Mouse (Mus musculus): ENCODE results near the gene Plet1. TPM values are rescaled to one million over a fixed set of nuclear protein-coding genes. Genes with fewer than 3 reads are reported as not detected.
A peak's percentile ranks its signal among the peaks of the same experiment; 100 is the strongest.

The Plet1 gene
- polyA plus RNA-seq, 1 experiment: 2.5 TPM

GRCm38 (mm10) chr9:50520748-50521147 is 26.4 kb downstream of the Plet1 start:
- H3K27ac ChIP-seq (ENCODE audit: insufficient read depth, low read depth, low read length): no peak overlapping the region
- H3K27me3 ChIP-seq (ENCODE audit: control insufficient read depth, insufficient read depth, low read length): no peaks in the 10 kb centered on the region
- peaks cover 11% of the 10 kb centered on the region for H3K36me3 ChIP-seq (ENCODE audit: control insufficient read depth, insufficient read depth, low read length)
- TF ChIP-seq CTCF (IDR thresholded peaks at IDR 0.05; ENCODE audit: extremely low read depth, insufficient read length, insufficient replicate concordance, low read depth, low read length) (no peak), POLR2A (IDR thresholded peaks at IDR 0.05; ENCODE audit: low read depth, low read length) (no peak)
- no peak overlapping the region for H3K4me3 ChIP-seq (ENCODE audit: low read depth, low read length)
- 75% methylated on average over 6 of the region's 6 CpGs for WGBS
- H3K4me1 ChIP-seq (ENCODE audit: control insufficient read depth, insufficient read depth, insufficient read length, low read length): 0 out of 2 replicates have a peak, but pooled peaks cover 1% of the 10 kb centered on the region

GRCm38 (mm10) chr9:50521562-50521961 is 27.2 kb downstream of the Plet1 start:
- no peak overlapping the region for H3K4me3 ChIP-seq (ENCODE audit: low read depth, low read length)
- H3K36me3 ChIP-seq (ENCODE audit: control insufficient read depth, insufficient read depth, low read length): peaks cover 11% of the 10 kb centered on the region
- no peak overlapping the region for H3K27ac ChIP-seq (ENCODE audit: insufficient read depth, low read depth, low read length)
- H3K4me1 ChIP-seq (ENCODE audit: control insufficient read depth, insufficient read depth, insufficient read length, low read length): no peaks in the 10 kb centered on the region
- no peaks in the 10 kb centered on the region for H3K27me3 ChIP-seq (ENCODE audit: control insufficient read depth, insufficient read depth, low read length)
- no peak for TF ChIP-seq CTCF (IDR thresholded peaks at IDR 0.05; ENCODE audit: extremely low read depth, insufficient read length, insufficient replicate concordance, low read depth, low read length)
- no peak for TF ChIP-seq POLR2A (IDR thresholded peaks at IDR 0.05; ENCODE audit: low read depth, low read length)
- 44% methylated on average over 2 of the region's 2 CpGs for WGBS

GRCm38 (mm10) chr9:50522574-50522973 is 28.2 kb downstream of the Plet1 start:
- TF ChIP-seq CTCF (IDR thresholded peaks at IDR 0.05; ENCODE audit: extremely low read depth, insufficient read length, insufficient replicate concordance, low read depth, low read length) (no peak), POLR2A (IDR thresholded peaks at IDR 0.05; ENCODE audit: low read depth, low read length) (no peak)
- 75% methylated on average over 5 of the region's 5 CpGs for WGBS
- no peak overlapping the region for H3K4me3 ChIP-seq (ENCODE audit: low read depth, low read length)
- peaks cover 12% of the 10 kb centered on the region for H3K36me3 ChIP-seq (ENCODE audit: control insufficient read depth, insufficient read depth, low read length)
- no peaks in the 10 kb centered on the region for H3K27me3 ChIP-seq (ENCODE audit: control insufficient read depth, insufficient read depth, low read length)
- no peak overlapping the region for H3K27ac ChIP-seq (ENCODE audit: insufficient read depth, low read depth, low read length)
- H3K4me1 ChIP-seq (ENCODE audit: control insufficient read depth, insufficient read depth, insufficient read length, low read length): peaks cover 4% of the 10 kb centered on the region; the same call in 1 of the 2 replicates

GRCm38 (mm10) chr9:50524936-50525335 is 30.6 kb downstream of the Plet1 start:
- H3K4me3 ChIP-seq (ENCODE audit: low read depth, low read length): no peak overlapping the region
- H3K4me1 ChIP-seq (ENCODE audit: control insufficient read depth, insufficient read depth, insufficient read length, low read length): peaks cover 4% of the 10 kb centered on the region; the same call in 1 of the 2 replicates
- H3K36me3 ChIP-seq (ENCODE audit: control insufficient read depth, insufficient read depth, low read length): peaks cover 12% of the 10 kb centered on the region
- H3K27ac ChIP-seq (ENCODE audit: insufficient read depth, low read depth, low read length): no peak overlapping the region
- H3K27me3 ChIP-seq (ENCODE audit: control insufficient read depth, insufficient read depth, low read length): no peaks in the 10 kb centered on the region
- whole genome bisulfite sequencing: 89% methylated on average over 5 of the region's 5 CpGs
- TF ChIP-seq POLR2A (IDR thresholded peaks at IDR 0.05; ENCODE audit: low read depth, low read length) (no peak), CTCF (IDR thresholded peaks at IDR 0.05; ENCODE audit: extremely low read depth, insufficient read length, insufficient replicate concordance, low read depth, low read length) (no peak)

GRCm38 (mm10) chr9:50525585-50525984 is 31.3 kb downstream of the Plet1 start:
- TF ChIP-seq CTCF (IDR thresholded peaks at IDR 0.05; ENCODE audit: extremely low read depth, insufficient read length, insufficient replicate concordance, low read depth, low read length): no peak
- TF ChIP-seq POLR2A (IDR thresholded peaks at IDR 0.05; ENCODE audit: low read depth, low read length): no peak
- Histone ChIP-seq H3K27me3 (ENCODE audit: control insufficient read depth, insufficient read depth, low read length) (no peaks in the 10 kb centered on the region), H3K27ac (ENCODE audit: insufficient read depth, low read depth, low read length) (no peak overlapping the region), H3K36me3 (ENCODE audit: control insufficient read depth, insufficient read depth, low read length) (peaks cover 12% of the 10 kb centered on the region), H3K4me1 (ENCODE audit: control insufficient read depth, insufficient read depth, insufficient read length, low read length) (peaks cover 4% of the 10 kb centered on the region; the same call in 1 of the 2 replicates), H3K4me3 (ENCODE audit: low read depth, low read length) (no peak overlapping the region)
- 75% methylated on average over 5 of the region's 5 CpGs for WGBS

- H3K36me3 ChIP-seq (ENCODE audit: control insufficient read depth, insufficient read depth, low read length): peaks cover 9% of the 10 kb centered on the region
- H3K4me3 ChIP-seq (ENCODE audit: low read depth, low read length): peak overlapping the region; percentile 67
- TF ChIP-seq CTCF (IDR thresholded peaks at IDR 0.05; ENCODE audit: extremely low read depth, insufficient read length, insufficient replicate concordance, low read depth, low read length) (no peak), POLR2A (IDR thresholded peaks at IDR 0.05; ENCODE audit: low read depth, low read length) (no peak)
- no peaks in the 10 kb centered on the region for H3K27me3 ChIP-seq (ENCODE audit: control insufficient read depth, insufficient read depth, low read length)
- 12% methylated on average over 7 of the region's 7 CpGs for WGBS
- H3K27ac ChIP-seq (ENCODE audit: insufficient read depth, low read depth, low read length): 0 out of 2 replicates have a peak overlapping the region, but pooled peaks have one; percentile 14
- peaks cover 4% of the 10 kb centered on the region; the same call in 1 of the 2 replicates for H3K4me1 ChIP-seq (ENCODE audit: control insufficient read depth, insufficient read depth, insufficient read length, low read length)
Observed at GRCm38 (mm10) chr9:50527860-50528259, 33.5 kb downstream of the Plet1 start.

GRCm38 (mm10) chr9:50528293-50528892 is 34.1 kb downstream of the Plet1 start, which contains the start of gene Pts:
TSS of gene Pts (minus strand) at chr9:50528724.
- H3K36me3 ChIP-seq (ENCODE audit: control insufficient read depth, insufficient read depth, low read length): peaks cover 9% of the 10 kb centered on the region
- H3K27ac ChIP-seq (ENCODE audit: insufficient read depth, low read depth, low read length): peak within 1 kb of the TSS; percentile 78
- TF ChIP-seq POLR2A (IDR thresholded peaks at IDR 0.05; ENCODE audit: low read depth, low read length) (peak; percentile 98), CTCF (IDR thresholded peaks at IDR 0.05; ENCODE audit: extremely low read depth, insufficient read length, insufficient replicate concordance, low read depth, low read length) (peak; percentile 96)
- H3K4me3 ChIP-seq (ENCODE audit: low read depth, low read length): peak within 1 kb of the TSS; percentile 67
- H3K4me1 ChIP-seq (ENCODE audit: control insufficient read depth, insufficient read depth, insufficient read length, low read length): peaks cover 7% of the 10 kb centered on the region; the same call in 1 of the 2 replicates
- no peaks in the 10 kb centered on the region for H3K27me3 ChIP-seq (ENCODE audit: control insufficient read depth, insufficient read depth, low read length)
- WGBS: under 1% methylated on average over 54 of the region's 54 CpGs

Measured in small intestine, adult 2 months (tissue).